Mouse (Mus musculus) lung, embryonic 16.5 days (tissue): Measurements from ENCODE around the gene Sh3bgrl3. TPM values are rescaled to one million over a fixed set of nuclear protein-coding genes. Genes with fewer than 3 reads are reported as not detected.
A peak's percentile ranks its signal among the peaks of the same experiment; 100 is the strongest.
"Not testable (repeated sequence)": the region's sequence is repeated elsewhere in the genome, so short reads cannot be mapped to it uniquely, and the experiment has no call there.

Experiments used
- ATAC-seq: fragments of 200-750 bp; cut with Nextera tagmentation; 2 replicates; pipeline ENCODE4 v1.8.0; 2017; ENCODE audit warnings: low read depth, mild to moderate bottlenecking, moderate library complexity
- H3K27ac ChIP-seq: fragments of 300-500 bp; sonication (generic); 2 replicates; pipeline ENCODE4 v1.5.1; 2014; ENCODE audit warnings: mild to moderate bottlenecking, control low read depth, low read length
- H3K27me3 ChIP-seq: fragments of 300-500 bp; sonication (generic); 2 replicates; pipeline ENCODE4 v1.6.1; 2014; ENCODE audit warnings: low read depth, low read length, mixed read lengths; ENCODE audit not compliant: control insufficient read depth, insufficient read depth
- H3K36me3 ChIP-seq: fragments of 300-500 bp; sonication (generic); 2 replicates; pipeline ENCODE4 v1.6.1; 2014; ENCODE audit warnings: low read length; ENCODE audit not compliant: control insufficient read depth, insufficient read depth
- H3K4me1 ChIP-seq: fragments of 300-500 bp; sonication (generic); replicated peaks from 2 replicates; pipeline ENCODE4 v1.6.1; 2014; ENCODE audit warnings: low read length, mixed read lengths; ENCODE audit not compliant: control insufficient read depth, insufficient read depth
- H3K4me2 ChIP-seq: fragments of 300-500 bp; sonication (generic); 2 replicates; pipeline ENCODE4 v1.6.1; 2014; ENCODE audit warnings: low read depth, low read length, control low read depth
- H3K4me3 ChIP-seq: fragments of 300-500 bp; sonication (generic); 2 replicates; pipeline ENCODE4 v1.5.1; 2014; ENCODE audit warnings: mild to moderate bottlenecking, low read length, control low read depth
- H3K9ac ChIP-seq: fragments of 300-500 bp; sonication (generic); 2 replicates; pipeline ENCODE4 v1.6.1; 2014; ENCODE audit warnings: low read length, control low read depth
- H3K9me3 ChIP-seq: fragments of 300-500 bp; sonication (generic); 2 replicates; pipeline ENCODE4 v1.6.1; 2016; ENCODE audit warnings: low read length; ENCODE audit not compliant: control insufficient read depth
- WGBS: fragments of 180-500 bp; shearing (Covaris S2); extraction: QIAGEN DNeasy Blood & Tissue Kit; methylation state at CpG from one replicate; pipeline ENCODE4 v1.1.7; 2014; 5-methylcytosine and 5-hydroxymethylcytosine counted together
- polyA plus RNA-seq: library from polyadenylated mRNA; unstranded; fragments of >200 nt; fragmentation: Nextera tagmentation; extraction: Ambion mirVana; gene quantifications from 2 replicates; pipeline ENCODE4 v1.2.1, GENCODE M21; 2015

The Sh3bgrl3 gene
- polyA plus RNA-seq: 466 and 467 TPM in 2 replicates

DNA sequence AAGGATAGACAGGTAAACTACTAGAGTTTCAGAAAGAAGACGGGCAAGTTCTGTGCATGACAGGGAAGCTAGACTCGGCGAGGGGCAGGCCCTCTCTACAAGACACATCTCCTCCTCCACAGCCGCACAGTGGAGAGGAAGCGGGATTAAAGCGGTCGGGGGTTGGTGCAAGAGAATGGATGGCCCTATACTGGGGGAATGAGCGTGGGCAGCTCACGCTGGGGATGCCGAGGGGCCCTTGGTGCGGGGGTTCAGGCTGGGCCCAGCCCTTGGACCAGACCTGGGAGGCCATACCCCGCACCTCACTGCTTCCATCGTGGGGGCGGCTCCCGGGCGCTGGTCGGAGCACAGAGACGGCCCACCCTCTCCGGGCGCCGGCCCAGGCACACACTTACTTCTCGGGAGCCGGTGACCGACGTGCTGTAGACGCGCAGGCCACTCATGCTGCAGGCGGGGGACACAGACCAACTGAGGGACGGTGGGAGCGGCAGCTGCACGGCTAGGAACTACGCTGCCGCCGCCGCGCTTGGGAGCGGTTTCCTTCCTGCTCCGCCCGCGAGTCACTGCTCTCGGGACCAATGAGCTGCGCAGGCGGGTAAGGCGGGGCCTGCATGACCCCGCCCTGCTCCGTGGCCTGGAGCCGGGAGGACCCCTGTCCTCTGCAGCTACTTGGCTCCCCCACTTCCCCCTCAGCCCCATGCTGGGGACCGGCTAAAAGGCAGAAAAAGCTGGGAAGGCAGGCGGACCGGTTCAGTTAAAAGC lies at the start of gene Sh3bgrl3:
Sh3bgrl3 (minus strand) TSS at position 569 of the 762 bp plus-strand sequence.
- peaks cover 16% of the 10 kb centered on the region for H3K4me1 ChIP-seq
- ATAC-seq: peak; percentile 97
- peak within 1 kb of the TSS; percentile 90 for H3K9ac ChIP-seq
- peak within 1 kb of the TSS; percentile 83 for H3K4me2 ChIP-seq
- H3K27me3 ChIP-seq: no peaks in the 10 kb centered on the region
- H3K27ac ChIP-seq: peak within 1 kb of the TSS; percentile 96
- peak within 1 kb of the TSS; percentile 84 for H3K4me3 ChIP-seq
- under 1% methylated on average over 50 of the region's 50 CpGs for WGBS
- H3K9me3 ChIP-seq: no peaks in the 10 kb centered on the region
- H3K36me3 ChIP-seq: peaks cover 5% of the 10 kb centered on the region; the same call in 1 of the 2 replicates

DNA sequence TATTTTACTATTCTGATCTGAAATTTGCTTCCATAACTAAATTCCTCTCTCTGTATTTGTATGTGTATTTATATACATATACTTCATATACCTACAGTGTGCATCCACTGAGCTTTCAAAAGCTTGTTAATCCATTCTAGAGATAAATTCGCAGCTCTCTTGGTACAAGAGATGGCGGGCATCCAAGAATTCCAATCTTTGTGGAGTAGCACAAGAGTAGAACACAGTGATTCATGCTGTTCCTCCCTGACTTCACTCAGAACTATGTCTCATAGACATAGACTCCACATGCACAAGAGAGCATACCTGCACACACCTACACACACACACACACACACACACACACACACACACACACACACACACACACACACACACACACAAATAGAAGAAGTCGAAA lies 43.8 kb upstream of the Sh3bgrl3 start:
- H3K27ac ChIP-seq: no peak overlapping the region
- 61% methylated on average over 3 of the region's 3 CpGs for WGBS

GRCm38 (mm10) chr4:134166906-134167305 lies 38.3 kb upstream of the Sh3bgrl3 start:
- Histone ChIP-seq H3K4me2 (no peak overlapping the region), H3K9ac (no peak overlapping the region), H3K27ac (no peak overlapping the region), H3K36me3 (peaks cover 8% of the 10 kb centered on the region; the same call in 1 of the 2 replicates), H3K9me3 (no peaks in the 10 kb centered on the region), H3K4me3 (no peak overlapping the region), H3K4me1 (no peaks in the 10 kb centered on the region), H3K27me3 (no peaks in the 10 kb centered on the region)
- WGBS: 91% methylated on average over 3 of the region's 3 CpGs
- no peak for ATAC-seq

More for the DNA sequence above, 43.8 kb upstream of the Sh3bgrl3 start:
- no peaks in the 10 kb centered on the region for H3K27me3 ChIP-seq
- no peak overlapping the region for H3K4me2 ChIP-seq
- no peak overlapping the region for H3K4me3 ChIP-seq
- H3K36me3 ChIP-seq: peaks cover 4% of the 10 kb centered on the region; the same call in 1 of the 2 replicates
- ATAC-seq: no peak
- H3K9ac ChIP-seq: no peak overlapping the region
- H3K4me1 ChIP-seq: no peaks in the 10 kb centered on the region
- H3K9me3 ChIP-seq: no peaks in the 10 kb centered on the region

GRCm38 (mm10) chr4:134165548-134166465 lies 37.2 kb upstream of the Sh3bgrl3 start:
- no peak for ATAC-seq
- no peak overlapping the region for H3K27ac ChIP-seq
- 90% methylated on average over 3 of the region's 3 CpGs for WGBS

GRCm38 (mm10) chr4:134165024-134165423 lies 36.4 kb upstream of the Sh3bgrl3 start:
- 68% methylated on average over 6 of the region's 6 CpGs for WGBS
- H3K27me3 ChIP-seq: no peaks in the 10 kb centered on the region
- ATAC-seq: no peak
- H3K4me2 ChIP-seq: no peak overlapping the region
- H3K27ac ChIP-seq: no peak overlapping the region
- H3K9me3 ChIP-seq: no peaks in the 10 kb centered on the region
- peaks cover 8% of the 10 kb centered on the region; the same call in 1 of the 2 replicates for H3K36me3 ChIP-seq
- no peaks in the 10 kb centered on the region for H3K4me1 ChIP-seq
- no peak overlapping the region for H3K4me3 ChIP-seq
- no peak overlapping the region for H3K9ac ChIP-seq

More at GRCm38 (mm10) chr4:134165548-134166465, 37.2 kb upstream of the Sh3bgrl3 start:
- no peaks in the 10 kb centered on the region for H3K27me3 ChIP-seq
- no peak overlapping the region for H3K4me2 ChIP-seq
- H3K4me3 ChIP-seq: no peak overlapping the region
- H3K9me3 ChIP-seq: no peaks in the 10 kb centered on the region
- no peaks in the 10 kb centered on the region for H3K4me1 ChIP-seq
- no peak overlapping the region for H3K9ac ChIP-seq
- H3K36me3 ChIP-seq: peaks cover 8% of the 10 kb centered on the region; the same call in 1 of the 2 replicates

- Histone ChIP-seq H3K4me2 (no peak overlapping the region), H3K36me3 (peaks cover 8% of the 10 kb centered on the region; the same call in 1 of the 2 replicates), H3K27me3 (no peaks in the 10 kb centered on the region), H3K27ac (no peak overlapping the region), H3K4me1 (no peaks in the 10 kb centered on the region), H3K9ac (no peak overlapping the region), H3K9me3 (no peaks in the 10 kb centered on the region), H3K4me3 (no peak overlapping the region)
- ATAC-seq: no peak
- WGBS: 86% methylated on average over 5 of the region's 6 CpGs
Measured at GRCm38 (mm10) chr4:134164591-134164990, 36.0 kb upstream of the Sh3bgrl3 start.

GRCm38 (mm10) chr4:134160071-134160470 lies 31.5 kb upstream of the Sh3bgrl3 start:
- WGBS: 17% methylated on average over 20 of the region's 30 CpGs
- not testable (repeated sequence) for H3K36me3 ChIP-seq, H3K4me1 ChIP-seq, ATAC-seq, H3K9me3 ChIP-seq, H3K27me3 ChIP-seq
- Histone ChIP-seq H3K4me2 (peak overlapping the region; percentile 42), H3K4me3 (peak overlapping the region; percentile 58), H3K9ac (peak overlapping the region; percentile 63), H3K27ac (peak overlapping the region; percentile 39; the same call in 1 of the 2 replicates)

- no peaks in the 10 kb centered on the region for H3K27me3 ChIP-seq
- 82% methylated on average over 6 of the region's 6 CpGs for WGBS
- no peak overlapping the region for H3K4me3 ChIP-seq
- no peak overlapping the region for H3K9ac ChIP-seq
- H3K36me3 ChIP-seq: no peaks in the 10 kb centered on the region
- H3K4me2 ChIP-seq: no peak overlapping the region
- H3K4me1 ChIP-seq: no peaks in the 10 kb centered on the region; the same call in 1 of the 2 replicates
- no peak for ATAC-seq
- no peaks in the 10 kb centered on the region for H3K9me3 ChIP-seq
- no peak overlapping the region for H3K27ac ChIP-seq
Measured at GRCm38 (mm10) chr4:134158774-134159173, 30.2 kb upstream of the Sh3bgrl3 start.

GRCm38 (mm10) chr4:134157558-134157957 lies 29.0 kb upstream of the Sh3bgrl3 start:
- ATAC-seq: no peak
- WGBS: 75% methylated on average over 2 of the region's 2 CpGs
- Histone ChIP-seq H3K9ac (no peak overlapping the region), H3K36me3 (no peaks in the 10 kb centered on the region), H3K4me2 (no peak overlapping the region), H3K4me1 (no peaks in the 10 kb centered on the region; the same call in 1 of the 2 replicates), H3K27me3 (no peaks in the 10 kb centered on the region), H3K4me3 (no peak overlapping the region), H3K9me3 (no peaks in the 10 kb centered on the region), H3K27ac (no peak overlapping the region)
